Mouse (Mus musculus) intestine, embryonic 16.5 days (tissue): ENCODE measurements around the gene Msrb2. TPM values are rescaled to one million over a fixed set of nuclear protein-coding genes. Genes with fewer than 3 reads are reported as not detected.

Experiments used
- ATAC-seq: fragments of 200-750 bp; cut with Nextera tagmentation; 2 replicates; pipeline ENCODE4 v1.8.0; 2017; ENCODE audit warnings: moderate TSS enrichment, moderate library complexity
- H3K27ac ChIP-seq: fragments of 300-500 bp; sonication (generic); 2 replicates; pipeline ENCODE4 v1.5.1; 2014; ENCODE audit warnings: mild to moderate bottlenecking, low read length
- H3K27me3 ChIP-seq: fragments of 300-500 bp; sonication (generic); replicated peaks from 2 replicates; pipeline ENCODE4 v1.6.1; 2014; ENCODE audit warnings: low read length, control low read depth, mixed read lengths; ENCODE audit not compliant: control insufficient read depth, insufficient read depth
- H3K36me3 ChIP-seq: fragments of 300-500 bp; sonication (generic); 2 replicates; pipeline ENCODE4 v1.6.1; 2014; ENCODE audit warnings: low read length, control low read depth; ENCODE audit not compliant: control insufficient read depth, insufficient read depth
- H3K4me1 ChIP-seq: fragments of 300-500 bp; sonication (generic); 2 replicates; pipeline ENCODE4 v1.6.1; 2014; ENCODE audit warnings: low read length, control low read depth, mixed read lengths; ENCODE audit not compliant: control insufficient read depth, insufficient read depth
- H3K4me2 ChIP-seq: fragments of 300-500 bp; sonication (generic); 2 replicates; pipeline ENCODE4 v1.6.1; 2014; ENCODE audit warnings: low read depth, low read length, control low read depth
- H3K4me3 ChIP-seq: fragments of 300-500 bp; sonication (generic); 2 replicates; pipeline ENCODE4 v1.5.1; 2014; ENCODE audit warnings: mild to moderate bottlenecking, low read length
- H3K9ac ChIP-seq: fragments of 300-500 bp; sonication (generic); 2 replicates; pipeline ENCODE4 v1.6.1; 2014; ENCODE audit warnings: low read depth, low read length
- H3K9me3 ChIP-seq: fragments of 300-500 bp; sonication (generic); 2 replicates; pipeline ENCODE4 v1.6.1; 2016; ENCODE audit warnings: low read length, control low read depth; ENCODE audit not compliant: control insufficient read depth
- WGBS: fragments of 180-500 bp; shearing (Covaris S2); extraction: QIAGEN DNeasy Blood & Tissue Kit; methylation state at CpG from one replicate; pipeline ENCODE4 v1.1.7; 2014; 5-methylcytosine and 5-hydroxymethylcytosine counted together
- polyA plus RNA-seq: library from polyadenylated mRNA; unstranded; fragments of >200 nt; fragmentation: Nextera tagmentation; extraction: Ambion mirVana; gene quantifications from 2 replicates; pipeline ENCODE4 v1.2.1, GENCODE M21; 2015

Gene Msrb2
- polyA plus RNA-seq, 1 experiment from 2014 or later = 22.1 TPM

- H3K27ac ChIP-seq = no peak overlapping the region
- H3K36me3 ChIP-seq = no peaks in the 10 kb centered on the region
- H3K4me2 ChIP-seq = no peak overlapping the region
- H3K4me1 ChIP-seq = no peaks in the 10 kb centered on the region
- no peaks in the 10 kb centered on the region for H3K9me3 ChIP-seq
- ATAC-seq = peak; percentile 73
- H3K4me3 ChIP-seq = no peak overlapping the region
- 62% methylated on average over 5 of the region's 5 CpGs for WGBS
- no peaks in the 10 kb centered on the region for H3K27me3 ChIP-seq
- H3K9ac ChIP-seq = no peak overlapping the region
Measured at GRCm38 (mm10) chr2:19350167-19350566, 21.1 kb upstream of the Msrb2 start.

GRCm38 (mm10) chr2:19351615-19352253, 19.5 kb upstream of the Msrb2 start:
- no peak for ATAC-seq

GRCm38 (mm10) chr2:19353158-19353557, 18.1 kb upstream of the Msrb2 start:
- H3K4me3 ChIP-seq = no peak overlapping the region
- H3K36me3 ChIP-seq = no peaks in the 10 kb centered on the region
- no peaks in the 10 kb centered on the region for H3K9me3 ChIP-seq
- 87% methylated on average over 2 of the region's 2 CpGs for WGBS
- ATAC-seq = no peak
- H3K27me3 ChIP-seq = no peaks in the 10 kb centered on the region
- no peak overlapping the region for H3K27ac ChIP-seq
- no peaks in the 10 kb centered on the region for H3K4me1 ChIP-seq
- H3K4me2 ChIP-seq = no peak overlapping the region
- no peak overlapping the region for H3K9ac ChIP-seq

More at GRCm38 (mm10) chr2:19351615-19352253, 19.5 kb upstream of the Msrb2 start:
- 100% methylated on average over 1 of the region's 1 CpGs for WGBS
- H3K9ac ChIP-seq = no peak overlapping the region
- no peak overlapping the region for H3K4me3 ChIP-seq
- no peaks in the 10 kb centered on the region for H3K36me3 ChIP-seq
- H3K9me3 ChIP-seq = no peaks in the 10 kb centered on the region
- H3K4me1 ChIP-seq = no peaks in the 10 kb centered on the region
- no peak overlapping the region for H3K27ac ChIP-seq
- H3K4me2 ChIP-seq = no peak overlapping the region
- H3K27me3 ChIP-seq = no peaks in the 10 kb centered on the region

- no peak overlapping the region for H3K4me2 ChIP-seq
- ATAC-seq = peak; percentile 42
- 48% methylated on average over 1 of the region's 1 CpGs for WGBS
Measured at GRCm38 (mm10) chr2:19362880-19363279, 8.4 kb upstream of the Msrb2 start.

GRCm38 (mm10) chr2:19366426-19366825, 4.8 kb upstream of the Msrb2 start:
- no peak overlapping the region for H3K4me3 ChIP-seq

More at GRCm38 (mm10) chr2:19362880-19363279, 8.4 kb upstream of the Msrb2 start:
- no peak overlapping the region for H3K4me3 ChIP-seq
- H3K36me3 ChIP-seq = no peaks in the 10 kb centered on the region
- no peaks in the 10 kb centered on the region for H3K27me3 ChIP-seq
- H3K27ac ChIP-seq = no peak overlapping the region
- no peaks in the 10 kb centered on the region for H3K9me3 ChIP-seq
- H3K4me1 ChIP-seq = no peaks in the 10 kb centered on the region
- H3K9ac ChIP-seq = no peak overlapping the region

GRCm38 (mm10) chr2:19367114-19367513, 4.1 kb upstream of the Msrb2 start:
- Histone ChIP-seq H3K9me3 (no peaks in the 10 kb centered on the region), H3K4me1 (no peaks in the 10 kb centered on the region), H3K9ac (no peak overlapping the region), H3K4me2 (no peak overlapping the region), H3K27ac (no peak overlapping the region), H3K27me3 (no peaks in the 10 kb centered on the region), H3K36me3 (no peaks in the 10 kb centered on the region), H3K4me3 (no peak overlapping the region)
- 82% methylated on average over 11 of the region's 11 CpGs for WGBS
- no peak for ATAC-seq

More at GRCm38 (mm10) chr2:19366426-19366825, 4.8 kb upstream of the Msrb2 start:
- 8% methylated on average over 3 of the region's 3 CpGs for WGBS
- H3K27me3 ChIP-seq = no peaks in the 10 kb centered on the region
- H3K36me3 ChIP-seq = no peaks in the 10 kb centered on the region
- no peak overlapping the region for H3K27ac ChIP-seq
- no peaks in the 10 kb centered on the region for H3K4me1 ChIP-seq
- no peak overlapping the region for H3K9ac ChIP-seq
- H3K9me3 ChIP-seq = no peaks in the 10 kb centered on the region
- H3K4me2 ChIP-seq = no peak overlapping the region
- no peak for ATAC-seq

GRCm38 (mm10) chr2:19373695-19374094, 2.5 kb downstream of the Msrb2 start:
- Histone ChIP-seq H3K36me3 (no peaks in the 10 kb centered on the region), H3K27me3 (no peaks in the 10 kb centered on the region), H3K9ac (no peak overlapping the region), H3K4me2 (no peak overlapping the region), H3K9me3 (no peaks in the 10 kb centered on the region), H3K4me3 (no peak overlapping the region), H3K27ac (no peak overlapping the region), H3K4me1 (no peaks in the 10 kb centered on the region)
- no peak for ATAC-seq
- 90% methylated on average over 7 of the region's 7 CpGs for WGBS

- H3K36me3 ChIP-seq = no peaks in the 10 kb centered on the region; the same call in 1 of the 2 replicates
- no peak overlapping the region for H3K4me2 ChIP-seq
- no peaks in the 10 kb centered on the region for H3K4me1 ChIP-seq
- 59% methylated on average over 2 of the region's 2 CpGs for WGBS
- H3K9ac ChIP-seq = no peak overlapping the region
- no peaks in the 10 kb centered on the region; the same call in 1 of the 2 replicates for H3K9me3 ChIP-seq
- no peak overlapping the region for H3K27ac ChIP-seq
- no peaks in the 10 kb centered on the region for H3K27me3 ChIP-seq
- no peak overlapping the region for H3K4me3 ChIP-seq
- no peak for ATAC-seq
Measured at GRCm38 (mm10) chr2:19380446-19380950, 9.3 kb downstream of the Msrb2 start.

GRCm38 (mm10) chr2:19380986-19381385, 9.7 kb downstream of the Msrb2 start:
- 23% methylated on average over 2 of the region's 2 CpGs for WGBS
- no peaks in the 10 kb centered on the region; the same call in 1 of the 2 replicates for H3K9me3 ChIP-seq
- no peak overlapping the region for H3K4me3 ChIP-seq
- no peaks in the 10 kb centered on the region for H3K4me1 ChIP-seq
- no peak overlapping the region for H3K4me2 ChIP-seq
- H3K9ac ChIP-seq = no peak overlapping the region
- ATAC-seq = no peak
- no peaks in the 10 kb centered on the region for H3K27me3 ChIP-seq
- no peaks in the 10 kb centered on the region; the same call in 1 of the 2 replicates for H3K36me3 ChIP-seq
- H3K27ac ChIP-seq = no peak overlapping the region
